Mouse (Mus musculus): ENCODE results near the gene Atr. TPM values are rescaled to one million over a fixed set of nuclear protein-coding genes. Genes with fewer than 3 reads are reported as not detected.

Atr gene
- polyA plus RNA-seq, 1 experiment from 2014 or later, result 14.0 TPM

Other genes starting within 250 kb of the Atr start
- 3.3 and 3.6 TPM in 2 replicates for gene Pcolce2, start 220.0 kb upstream of the Atr start, polyA plus RNA-seq (2015; fragmentation: Nextera tagmentation; extraction: Ambion mirVana)
- 6.4 and 6.8 TPM in 2 replicates for gene Trpc1, start 107.2 kb upstream of the Atr start, polyA plus RNA-seq (2015; fragmentation: Nextera tagmentation; extraction: Ambion mirVana)
- gene Pls1, start 12.3 kb upstream of the Atr start, polyA plus RNA-seq (2015; fragmentation: Nextera tagmentation; extraction: Ambion mirVana), result 3.3 and 3.7 TPM in 2 replicates
- 19.8 and 21.5 TPM in 2 replicates for gene Xrn1, start 97.2 kb downstream of the Atr start, polyA plus RNA-seq (2015; fragmentation: Nextera tagmentation; extraction: Ambion mirVana)